Mouse (Mus musculus): ENCODE data around the gene Rnf222.

DNA sequence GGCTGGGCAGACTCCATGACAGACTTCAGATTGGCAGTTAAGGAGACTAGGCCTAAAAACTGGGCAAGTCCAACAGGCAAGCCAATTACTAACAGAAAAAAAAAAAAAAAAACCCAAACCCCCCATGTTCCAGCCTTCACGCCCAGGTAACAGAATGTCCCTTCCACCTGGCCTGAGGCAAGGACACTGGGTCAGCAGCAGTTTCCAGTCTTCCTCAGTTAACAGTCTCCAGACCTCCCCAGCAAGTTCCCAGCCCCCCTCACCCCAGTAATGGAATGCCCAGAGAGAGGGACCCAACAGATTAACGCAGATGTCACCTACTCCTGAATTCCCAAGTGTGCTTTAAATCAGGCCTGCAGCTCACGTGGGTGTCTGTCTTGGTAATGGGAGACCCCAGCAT lies 34.8 kb downstream of the Rnf222 start:
- TF ChIP-seq GATA1 (IDR thresholded peaks at IDR 0.05; ENCODE audit: low read length) (no peak), TAL1 (IDR thresholded peaks at IDR 0.05; ENCODE audit: low read length) (no peak)

Measured in erythroblast, embryonic 14.5 days (primary cell).